Mouse (Mus musculus) neural tube, embryonic 14.5 days (tissue): Measurements from ENCODE around the gene Ppm1n. TPM values are rescaled to one million over a fixed set of nuclear protein-coding genes. Genes with fewer than 3 reads are reported as not detected.
A peak's percentile ranks its signal among the peaks of the same experiment; 100 is the strongest.

Source experiments
- ATAC-seq: fragments of 200-750 bp; cut with Nextera tagmentation; 2 replicates; pipeline ENCODE4 v1.8.0; 2017; ENCODE audit warnings: low read depth, mild to moderate bottlenecking, moderate TSS enrichment, moderate library complexity
- H3K27ac ChIP-seq: fragments of 300-500 bp; sonication (generic); 2 replicates; pipeline ENCODE4 v1.5.1; 2014; ENCODE audit warnings: low read depth, mild to moderate bottlenecking, control low read depth, low read length, moderate library complexity, mixed read lengths
- H3K27me3 ChIP-seq: fragments of 300-500 bp; sonication (generic); 2 replicates; pipeline ENCODE4 v1.6.1; 2014; ENCODE audit warnings: low read length; ENCODE audit not compliant: control insufficient read depth, insufficient read depth
- H3K36me3 ChIP-seq: fragments of 300-500 bp; sonication (generic); 2 replicates; pipeline ENCODE4 v1.6.1; 2014; ENCODE audit warnings: low read length, mixed read lengths; ENCODE audit not compliant: control insufficient read depth, insufficient read depth
- H3K4me1 ChIP-seq: fragments of 300-500 bp; sonication (generic); 2 replicates; pipeline ENCODE4 v1.6.1; 2014; ENCODE audit warnings: low read length; ENCODE audit not compliant: control insufficient read depth, insufficient read depth
- H3K4me2 ChIP-seq: fragments of 300-500 bp; sonication (generic); 2 replicates; pipeline ENCODE4 v1.6.1; 2014; ENCODE audit warnings: mild to moderate bottlenecking, low read depth, low read length, control low read depth
- H3K4me3 ChIP-seq: fragments of 300-500 bp; sonication (generic); 2 replicates; pipeline ENCODE4 v1.5.1; 2014; ENCODE audit warnings: low read depth, low read length, control low read depth, mixed read lengths
- H3K9ac ChIP-seq: fragments of 300-500 bp; sonication (generic); replicated peaks from 2 replicates; pipeline ENCODE4 v1.6.1; 2014; ENCODE audit warnings: low read depth, mild to moderate bottlenecking, control low read depth, low read length, mixed read lengths
- H3K9me3 ChIP-seq: fragments of 300-500 bp; sonication (generic); 2 replicates; pipeline ENCODE4 v1.6.1; 2016; ENCODE audit warnings: low read length; ENCODE audit not compliant: control insufficient read depth
- WGBS: fragments of 180-500 bp; shearing (Covaris S2); extraction: QIAGEN DNeasy Blood & Tissue Kit; methylation state at CpG from one replicate; pipeline ENCODE4 v1.1.7; 2014; 5-methylcytosine and 5-hydroxymethylcytosine counted together
- polyA plus RNA-seq: library from polyadenylated mRNA; unstranded; fragments of >200 nt; fragmentation: Nextera tagmentation; extraction: Ambion mirVana; gene quantifications from 2 replicates; pipeline ENCODE4 v1.2.1, GENCODE M21; 2014

Gene Ppm1n
- polyA plus RNA-seq, 1 experiment from 2014 or later: 0.75 TPM

DNA sequence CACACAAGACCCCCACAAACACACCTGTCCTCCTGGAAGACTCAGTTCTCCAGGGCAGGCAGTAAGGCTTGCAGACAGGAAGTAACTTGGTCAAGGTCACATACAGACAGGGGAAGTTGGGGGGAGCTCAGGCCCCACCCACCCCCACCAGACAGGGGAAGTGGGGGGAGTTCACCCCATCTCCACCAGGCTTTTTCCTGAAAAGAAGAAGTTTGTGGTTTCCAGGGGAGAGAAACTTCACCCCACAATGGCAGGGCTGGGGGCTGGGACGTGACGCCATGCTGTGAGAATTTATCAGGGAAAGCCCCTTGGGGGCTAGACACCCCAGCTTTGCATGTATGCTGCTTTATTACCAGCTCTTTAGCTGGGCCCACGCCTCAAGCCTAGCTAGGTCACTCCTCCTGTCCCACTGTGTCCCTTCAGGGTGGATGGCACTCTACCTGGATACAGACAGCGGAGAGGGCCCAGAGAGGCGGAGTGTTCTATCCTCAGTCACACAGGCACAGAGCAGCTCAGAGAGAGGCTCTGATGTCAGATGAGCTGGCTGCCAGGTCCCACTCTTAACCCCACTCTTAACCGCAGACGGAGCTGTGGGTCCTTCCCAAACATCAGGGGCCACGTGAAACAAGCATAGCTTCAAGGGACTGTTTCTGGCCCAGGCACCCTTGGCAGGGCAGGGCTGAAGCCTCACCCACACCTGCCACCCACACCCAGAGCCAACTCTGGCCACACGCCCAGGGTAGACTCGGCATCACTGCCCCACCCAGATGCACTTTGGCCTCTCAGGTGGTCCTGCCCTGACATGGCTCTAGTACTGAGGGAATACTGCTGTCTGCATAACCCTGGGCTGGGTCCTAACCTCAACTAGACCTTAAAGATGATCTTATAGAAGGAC is 13.7 kb downstream of the Ppm1n start:
- no peak overlapping the region for H3K4me3 ChIP-seq
- WGBS: 86% methylated on average over 10 of the region's 10 CpGs

DNA sequence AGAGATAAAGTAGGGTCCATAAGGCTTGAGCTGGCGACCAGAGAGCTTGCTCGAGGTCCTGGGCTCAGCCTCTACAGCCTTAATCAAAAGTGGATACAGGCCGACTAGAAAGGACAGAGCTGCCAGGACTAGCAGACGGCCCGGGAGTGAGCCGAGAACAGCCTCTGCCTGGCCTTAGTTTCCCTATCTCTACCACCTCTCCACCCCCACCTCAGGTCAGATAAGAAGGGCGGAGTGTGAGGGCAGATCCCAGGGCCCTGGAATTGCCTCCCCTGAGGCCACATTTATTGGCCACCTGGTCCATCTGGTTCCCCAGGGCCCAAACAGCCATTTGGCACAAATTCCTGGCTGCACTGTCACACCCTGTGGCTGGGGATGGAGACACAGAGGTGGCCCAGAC is 14.7 kb downstream of the Ppm1n start:
- H3K4me2 ChIP-seq: no peak overlapping the region
- H3K27me3 ChIP-seq: no peaks in the 10 kb centered on the region
- no peak overlapping the region for H3K9ac ChIP-seq
- peaks cover 9% of the 10 kb centered on the region for H3K4me1 ChIP-seq
- H3K36me3 ChIP-seq: peaks cover 20% of the 10 kb centered on the region
- H3K9me3 ChIP-seq: no peaks in the 10 kb centered on the region
- ATAC-seq: no peak
- no peak overlapping the region for H3K4me3 ChIP-seq
- WGBS: 80% methylated on average over 7 of the region's 7 CpGs
- H3K27ac ChIP-seq: no peak overlapping the region

More for the DNA sequence above, 13.7 kb downstream of the Ppm1n start:
- peaks cover 11% of the 10 kb centered on the region; the same call in 1 of the 2 replicates for H3K36me3 ChIP-seq
- H3K27me3 ChIP-seq: no peaks in the 10 kb centered on the region
- no peak overlapping the region for H3K27ac ChIP-seq
- H3K4me1 ChIP-seq: peaks cover 16% of the 10 kb centered on the region
- H3K4me2 ChIP-seq: no peak overlapping the region
- ATAC-seq: no peak
- H3K9me3 ChIP-seq: no peaks in the 10 kb centered on the region
- H3K9ac ChIP-seq: no peak overlapping the region

DNA sequence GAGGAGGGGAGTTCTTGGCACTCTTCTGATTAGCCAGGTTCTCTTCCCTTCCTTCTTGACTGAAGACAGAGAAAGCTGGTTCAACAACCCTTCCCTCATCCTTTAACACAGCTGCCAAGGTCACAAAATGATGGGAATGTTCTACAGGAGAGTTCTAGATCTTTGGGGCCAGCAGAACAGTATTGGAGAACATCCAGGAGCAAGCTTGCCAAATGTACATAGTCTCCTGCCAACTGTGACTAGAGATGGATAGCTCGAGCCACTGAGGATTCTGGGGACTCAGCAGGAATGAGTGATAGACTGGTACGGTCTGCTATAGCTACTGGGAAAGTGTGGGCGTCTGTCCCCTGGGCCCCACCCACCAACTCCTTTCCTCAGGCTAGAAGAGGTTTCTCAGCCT is 21.5 kb downstream of the Ppm1n start:
- Histone ChIP-seq H3K27ac (no peak overlapping the region), H3K4me1 (no peaks in the 10 kb centered on the region), H3K9ac (no peak overlapping the region), H3K36me3 (peaks cover 41% of the 10 kb centered on the region), H3K9me3 (no peaks in the 10 kb centered on the region), H3K4me2 (no peak overlapping the region), H3K4me3 (no peak overlapping the region), H3K27me3 (no peaks in the 10 kb centered on the region)
- ATAC-seq: no peak
- WGBS: 83% methylated on average over 3 of the region's 3 CpGs

DNA sequence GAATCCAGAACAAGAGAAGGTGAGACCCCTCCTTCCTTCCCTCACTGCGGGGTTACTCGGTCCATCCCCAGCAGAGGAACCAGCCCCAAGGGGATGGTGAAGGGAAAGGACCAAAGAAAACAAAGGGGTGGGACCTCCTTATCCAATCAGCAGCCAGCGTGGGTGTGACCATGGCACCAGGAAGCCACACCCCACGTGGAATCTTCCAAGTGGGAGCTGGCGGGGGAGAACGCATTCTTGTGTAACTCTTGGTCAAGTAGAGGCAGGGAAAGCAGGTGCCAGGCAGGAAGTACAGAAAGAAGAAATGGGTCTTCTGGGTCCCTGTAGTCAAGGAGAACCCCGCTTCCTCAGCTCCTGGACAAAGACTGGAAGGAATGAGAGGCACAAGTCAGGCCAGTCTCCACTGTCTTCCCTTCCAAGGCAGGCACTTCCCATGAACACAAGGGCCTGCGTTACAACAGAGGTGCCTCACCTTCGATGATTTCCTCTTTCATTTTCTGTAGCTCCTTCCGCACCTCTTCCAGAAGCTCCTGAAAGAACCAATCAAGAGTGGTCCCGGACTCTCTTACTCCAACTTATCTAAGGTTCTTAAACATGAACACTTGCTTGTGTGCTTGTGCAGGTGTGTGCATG is 22.4 kb downstream of the Ppm1n start:
- Histone ChIP-seq H3K4me1 (no peaks in the 10 kb centered on the region), H3K4me3 (no peak overlapping the region), H3K27ac (no peak overlapping the region), H3K36me3 (peaks cover 41% of the 10 kb centered on the region), H3K27me3 (no peaks in the 10 kb centered on the region), H3K9me3 (no peaks in the 10 kb centered on the region), H3K9ac (no peak overlapping the region), H3K4me2 (no peak overlapping the region)
- ATAC-seq: peak; percentile 65; the same call in 1 of the 2 replicates
- WGBS: 36% methylated on average over 11 of the region's 11 CpGs

DNA sequence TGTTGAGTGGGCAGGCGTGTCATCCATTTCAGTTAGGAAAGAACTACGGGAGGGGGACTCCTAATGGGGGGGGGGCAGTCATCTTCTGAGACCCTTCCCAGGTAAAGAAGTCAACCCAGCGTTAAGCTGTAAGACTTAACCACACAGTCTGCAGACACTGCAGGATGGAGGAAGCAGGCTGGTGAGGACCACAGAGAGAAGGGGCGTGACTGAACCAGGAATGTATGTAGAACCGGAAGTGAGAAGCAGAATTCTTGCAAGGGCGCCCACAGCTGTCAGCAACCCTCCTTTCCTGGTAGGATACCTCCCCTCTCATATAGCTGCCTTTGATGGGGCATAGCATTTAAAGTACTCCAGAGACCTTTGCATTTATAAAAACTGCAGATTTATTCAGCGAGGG is 23.3 kb downstream of the Ppm1n start:
- no peaks in the 10 kb centered on the region for H3K4me1 ChIP-seq
- no peaks in the 10 kb centered on the region for H3K27me3 ChIP-seq
- H3K4me2 ChIP-seq: no peak overlapping the region
- no peak overlapping the region for H3K4me3 ChIP-seq
- WGBS: 91% methylated on average over 7 of the region's 7 CpGs
- no peak for ATAC-seq
- no peak overlapping the region for H3K9ac ChIP-seq
- H3K9me3 ChIP-seq: no peaks in the 10 kb centered on the region
- peaks cover 35% of the 10 kb centered on the region for H3K36me3 ChIP-seq
- H3K27ac ChIP-seq: no peak overlapping the region

DNA sequence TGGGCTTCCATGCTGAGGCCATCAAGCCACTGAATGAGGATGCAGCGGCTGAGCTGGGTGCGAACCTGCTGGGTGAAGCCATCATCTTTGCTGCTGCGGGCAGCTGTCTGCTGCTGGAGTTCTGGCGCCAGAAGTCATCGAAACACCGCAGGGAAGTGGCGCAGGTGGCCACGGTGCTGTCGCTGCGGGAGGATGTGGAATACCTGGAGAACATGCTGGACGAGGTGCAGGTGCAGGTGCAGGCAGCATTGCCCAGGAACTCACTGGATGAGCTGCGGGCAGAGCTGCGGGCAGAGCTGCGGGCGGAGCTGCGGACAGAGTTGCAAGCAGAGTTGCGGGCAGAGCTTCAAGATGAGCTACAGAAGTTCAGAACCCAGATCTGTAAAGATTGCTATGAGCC is 24.5 kb downstream of the Ppm1n start:
- Histone ChIP-seq H3K9ac (no peak overlapping the region), H3K27me3 (no peaks in the 10 kb centered on the region), H3K9me3 (no peaks in the 10 kb centered on the region), H3K27ac (no peak overlapping the region), H3K4me2 (no peak overlapping the region), H3K4me1 (no peaks in the 10 kb centered on the region), H3K36me3 (peaks cover 27% of the 10 kb centered on the region), H3K4me3 (no peak overlapping the region)
- no peak for ATAC-seq
- WGBS: 85% methylated on average over 17 of the region's 17 CpGs

DNA sequence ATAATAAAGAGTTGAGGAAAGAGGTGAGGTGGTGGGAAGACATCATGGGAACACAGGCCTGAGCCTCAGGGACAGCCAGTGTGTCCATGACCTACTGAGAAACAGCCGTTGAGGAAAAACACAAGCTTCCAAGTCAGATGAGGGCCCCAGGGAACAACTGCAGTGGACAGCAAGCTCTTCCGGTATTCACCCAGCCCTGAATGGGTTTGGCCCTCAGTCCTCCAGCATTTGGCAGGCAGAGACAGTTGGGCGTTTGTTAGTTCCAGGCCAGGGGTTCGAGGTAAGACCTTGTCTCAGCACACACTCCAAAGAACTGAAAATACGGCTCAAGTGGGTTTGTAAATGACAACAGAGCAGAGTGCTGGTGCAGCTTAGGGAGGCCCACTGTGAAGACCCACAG is 26.4 kb downstream of the Ppm1n start:
- Histone ChIP-seq H3K9ac (no peak overlapping the region), H3K27me3 (no peaks in the 10 kb centered on the region), H3K4me3 (no peak overlapping the region), H3K9me3 (no peaks in the 10 kb centered on the region), H3K27ac (no peak overlapping the region), H3K4me1 (no peaks in the 10 kb centered on the region), H3K4me2 (no peak overlapping the region), H3K36me3 (peaks cover 11% of the 10 kb centered on the region; the same call in 1 of the 2 replicates)
- WGBS: 73% methylated on average over 5 of the region's 5 CpGs
- ATAC-seq: no peak

DNA sequence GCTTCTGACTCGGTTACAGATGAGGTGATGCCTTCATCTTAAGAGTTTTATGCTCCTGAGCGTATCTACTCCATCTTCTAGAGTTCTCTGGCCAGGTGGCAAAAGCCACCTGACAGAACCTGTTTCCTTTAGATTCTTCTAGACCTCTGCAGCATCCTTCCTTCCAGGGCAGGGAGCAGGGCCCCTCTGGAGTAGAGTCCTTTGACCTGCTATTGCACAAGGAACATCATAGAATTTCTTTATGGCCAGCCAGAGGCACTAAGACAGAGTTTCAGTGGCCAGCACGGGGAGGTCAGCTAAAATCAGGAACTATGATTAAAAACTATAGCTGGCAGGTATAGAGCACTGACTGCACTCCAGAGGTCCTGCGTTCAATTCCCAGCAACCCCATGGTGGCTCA is 27.8 kb downstream of the Ppm1n start:
- no peak for ATAC-seq
- Histone ChIP-seq H3K9ac (no peak overlapping the region), H3K4me2 (no peak overlapping the region), H3K27ac (no peak overlapping the region), H3K4me3 (no peak overlapping the region), H3K36me3 (no peaks in the 10 kb centered on the region), H3K9me3 (no peaks in the 10 kb centered on the region), H3K4me1 (no peaks in the 10 kb centered on the region), H3K27me3 (no peaks in the 10 kb centered on the region)
- 85% methylated on average over 4 of the region's 4 CpGs for WGBS

DNA sequence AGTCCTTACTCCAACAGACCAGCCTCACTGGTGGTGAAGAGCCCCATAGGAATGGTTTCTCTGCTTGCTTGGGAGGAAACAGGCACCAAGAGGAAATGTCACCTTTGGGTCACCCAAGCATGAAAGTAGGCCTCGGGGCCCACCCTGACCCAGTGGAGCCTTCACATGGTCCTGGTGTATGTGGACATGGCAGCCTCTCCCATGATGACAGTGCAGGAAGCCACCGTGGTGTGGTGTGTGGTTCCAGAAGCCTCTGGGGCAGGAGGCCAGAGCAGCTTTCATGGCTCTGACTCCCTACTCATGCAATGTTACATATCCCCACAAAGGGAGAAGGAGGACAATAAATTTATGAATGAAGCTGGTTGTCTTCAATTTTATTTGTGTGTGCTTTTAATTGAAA is 32.4 kb downstream of the Ppm1n start:
- no peaks in the 10 kb centered on the region for H3K27me3 ChIP-seq
- no peak for ATAC-seq
- peaks cover 8% of the 10 kb centered on the region; the same call in 1 of the 2 replicates for H3K36me3 ChIP-seq
- no peak overlapping the region for H3K4me3 ChIP-seq
- H3K4me1 ChIP-seq: no peaks in the 10 kb centered on the region
- H3K4me2 ChIP-seq: no peak overlapping the region
- H3K27ac ChIP-seq: no peak overlapping the region
- no peak overlapping the region for H3K9ac ChIP-seq
- no peaks in the 10 kb centered on the region for H3K9me3 ChIP-seq
- WGBS: 98% methylated on average over 2 of the region's 2 CpGs
